Mouse (Mus musculus): ENCODE results near the gene Srm. TPM values are rescaled to one million over a fixed set of nuclear protein-coding genes. Genes with fewer than 3 reads are reported as not detected.

Srm gene
- total RNA-seq (2023): 28.2 TPM

GRCm38 (mm10) chr4:148591171-148591630 lies at the start of gene Srm:
Gene Srm (plus strand): TSS chr4:148591503.

GRCm38 (mm10) chr4:148558297-148559000 lies 32.9 kb upstream of the Srm start, which contains the start of gene Exosc10:
Gene Exosc10 (plus strand): TSS chr4:148558429.

GRCm38 (mm10) chr4:148602357-148603120 lies 11.2 kb downstream of the Srm start, which contains the start of gene Masp2:
Gene Masp2 (plus strand): TSS chr4:148602554.

GRCm38 (mm10) chr4:148626623-148627185 lies 35.4 kb downstream of the Srm start, which contains the start of gene Tardbp:
Gene Tardbp (minus strand): TSS chr4:148627019.

GRCm38 (mm10) chr4:148643291-148644156 lies 52.2 kb downstream of the Srm start, which contains the start of gene Gm572:
Gene Gm572 (plus strand): TSS chr4:148643317.

Other genes with a start within 250 kb of the Srm start
- 6.5 TPM for gene Ubiad1, start 146.7 kb upstream of the Srm start, total RNA-seq (2023)
- 40.8 TPM for gene Mtor, start 142.9 kb upstream of the Srm start, total RNA-seq (2023)
- gene Angptl7, start 91.0 kb upstream of the Srm start, total RNA-seq (2023): not detected
- gene Exosc10, start 33.1 kb upstream of the Srm start, total RNA-seq (2023): 113 TPM
- 0.47 TPM for gene Masp2, start 11.1 kb downstream of the Srm start, total RNA-seq (2023)
- gene Tardbp, start 35.5 kb downstream of the Srm start, total RNA-seq (2023): 331 TPM
- not detected for gene Gm572, start 51.8 kb downstream of the Srm start, total RNA-seq (2023)
- 8.4 TPM for gene Casz1, start 212.9 kb downstream of the Srm start, total RNA-seq (2023)

Measured in CD4-positive naive resting alpha-beta T cell, adult 76 days (primary cell).